Mouse (Mus musculus) cerebellum, adult 2 months (tissue): ENCODE measurements at regions not wholly inside any gene's neighbourhood (a gene's known extent, or its start where the extent isn't known, plus 50 kb on each side); places are given as distances from the start of the nearest gene placed in this dataset.

Experiments
- DNase-seq, 2 experiments: peaks; one replicate each; pipeline ENCODE4 v3.0.0; 2021
- H3K27ac ChIP-seq: fragments of 200-500 bp; 2 replicates; pipeline ENCODE4 v1.5.1; 2012; ENCODE audit warnings: low read length, control low read depth, inconsistent platforms; ENCODE audit not compliant: insufficient read depth
- H3K27me3 ChIP-seq: fragments of 200-500 bp; 2 replicates; pipeline ENCODE4 v1.6.1; 2012; ENCODE audit warnings: inconsistent platforms, mild to moderate bottlenecking, low read length, moderate library complexity; ENCODE audit not compliant: control insufficient read depth, insufficient read depth
- H3K4me1 ChIP-seq: fragments of 200-500 bp; 2 replicates; pipeline ENCODE4 v1.6.1; 2011; ENCODE audit warnings: low read length; ENCODE audit not compliant: control insufficient read depth, insufficient read depth
- H3K4me3 ChIP-seq: fragments of 200-500 bp; replicated peaks from 2 replicates; pipeline ENCODE3; 2011; ENCODE audit warnings: mild to moderate bottlenecking, low read depth, low read length, control low read depth; ENCODE audit not compliant: insufficient read depth
- CTCF ChIP-seq: fragments of 200-500 bp; IDR thresholded peaks from 2 replicates; pipeline ENCODE4 v1.5.1; 2011; ENCODE audit warnings: low read depth, mild to moderate bottlenecking, control low read depth, low read length, moderate library complexity, borderline replicate concordance; ENCODE audit not compliant: insufficient read depth
- POLR2A ChIP-seq: fragments of 200-500 bp; IDR thresholded peaks from 2 replicates; pipeline ENCODE4 v1.6.1; 2011; ENCODE audit warnings: low read length, control low read depth, borderline replicate concordance; ENCODE audit not compliant: insufficient read depth
- WGBS: fragments of 180-500 bp; shearing (Covaris S2); methylation state at CpG from one replicate; pipeline ENCODE4 v1.1.7; 2018; 5-methylcytosine and 5-hydroxymethylcytosine counted together

- 71% methylated on average over 6 of the region's 6 CpGs for WGBS
Observed at GRCm38 (mm10) chr5:75863358-75863757, 114.9 kb downstream of the Kdr start.

GRCm38 (mm10) chr5:75862630-75862991 is 115.6 kb downstream of the Kdr start:
- Histone ChIP-seq H3K4me3 (no peak overlapping the region), H3K4me1 (no peaks in the 10 kb centered on the region), H3K27ac (no peak overlapping the region), H3K27me3 (no peaks in the 10 kb centered on the region)
- TF ChIP-seq POLR2A (no peak), CTCF (peak; percentile 73)
- DNase-seq, result peak; percentile 34 to 35
- WGBS, result 15% methylated on average over 8 of the region's 8 CpGs

More at GRCm38 (mm10) chr5:75863358-75863757, 114.9 kb downstream of the Kdr start:
- H3K4me3 ChIP-seq, result no peak overlapping the region
- TF ChIP-seq POLR2A (no peak), CTCF (no peak)
- no peaks in the 10 kb centered on the region for H3K27me3 ChIP-seq
- no peaks in the 10 kb centered on the region for H3K4me1 ChIP-seq
- DNase-seq, result no peak
- H3K27ac ChIP-seq, result no peak overlapping the region

DNA sequence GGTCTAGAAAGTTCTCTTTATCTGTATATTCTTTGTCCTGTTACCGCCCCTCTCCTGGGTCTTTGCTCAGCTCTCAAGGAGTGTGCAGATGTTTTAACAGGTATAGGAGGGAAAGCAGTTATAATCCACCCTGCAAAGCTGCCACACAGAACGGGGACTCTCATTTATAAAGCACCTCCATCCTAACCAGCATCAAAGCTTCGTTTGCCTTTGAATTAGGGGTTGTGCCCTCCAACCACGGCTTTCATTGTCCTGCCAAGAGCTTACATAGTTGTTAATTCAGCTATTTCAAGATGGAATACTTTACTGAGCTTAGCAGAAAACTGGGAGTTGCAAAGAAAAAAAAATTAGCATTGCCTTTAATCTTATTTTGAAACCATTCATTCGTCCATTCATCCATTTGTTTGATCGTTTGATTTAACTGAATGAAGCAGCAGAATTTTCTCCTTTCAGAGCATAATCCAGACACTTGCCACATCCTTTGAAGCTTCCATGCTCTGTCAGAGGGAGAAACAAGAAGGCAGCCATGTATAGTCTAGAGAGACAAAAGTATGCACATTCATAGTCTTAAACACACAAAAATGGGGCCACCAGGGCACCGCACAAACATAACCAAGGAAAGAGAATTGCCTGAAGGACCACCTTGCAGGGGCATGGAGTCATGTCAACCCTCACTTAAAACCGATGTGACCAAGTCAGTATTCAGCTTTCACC is 116.2 kb downstream of the Kdr start:
- TF ChIP-seq POLR2A, result no peak
- no peak for TF ChIP-seq CTCF
- Histone ChIP-seq H3K27me3 (no peaks in the 10 kb centered on the region), H3K4me3 (no peak overlapping the region), H3K4me1 (no peaks in the 10 kb centered on the region), H3K27ac (no peak overlapping the region)
- 49% methylated on average over 8 of the region's 8 CpGs for WGBS
- no peak for DNase-seq

GRCm38 (mm10) chr5:75859316-75859836 is 118.9 kb downstream of the Kdr start:
- H3K4me3 ChIP-seq, result no peak overlapping the region
- TF ChIP-seq CTCF (no peak), POLR2A (no peak)
- no peaks in the 10 kb centered on the region for H3K27me3 ChIP-seq
- no peak overlapping the region for H3K27ac ChIP-seq
- DNase-seq, result no peak
- H3K4me1 ChIP-seq, result no peaks in the 10 kb centered on the region
- WGBS, result 91% methylated on average over 8 of the region's 8 CpGs

DNA sequence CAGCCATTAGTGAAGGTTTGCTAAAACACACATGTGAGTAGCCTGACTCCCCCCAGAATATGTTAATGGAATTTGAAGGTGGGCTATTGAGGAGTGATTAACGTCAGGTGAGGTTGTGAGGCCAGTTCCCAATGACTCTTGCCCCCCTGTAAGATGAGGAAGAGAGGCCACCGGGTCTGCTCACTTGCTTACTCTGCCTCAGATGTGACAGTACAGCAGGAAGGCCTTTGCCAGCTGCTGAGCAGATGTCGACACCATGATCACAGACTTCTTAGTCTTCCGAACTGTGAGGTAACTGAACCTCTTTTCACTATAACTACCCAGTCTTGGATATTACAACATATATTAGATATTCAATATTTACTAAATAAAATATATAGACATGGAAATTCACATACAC is 127.4 kb downstream of the Kdr start:
- no peak for DNase-seq
- Histone ChIP-seq H3K27me3 (no peaks in the 10 kb centered on the region), H3K4me1 (no peaks in the 10 kb centered on the region), H3K4me3 (no peak overlapping the region), H3K27ac (no peak overlapping the region)
- TF ChIP-seq CTCF (no peak), POLR2A (no peak)
- WGBS, result 86% methylated on average over 4 of the region's 4 CpGs

GRCm38 (mm10) chr5:75847966-75848365 is 130.3 kb downstream of the Kdr start:
- no peak for DNase-seq
- H3K4me3 ChIP-seq, result no peak overlapping the region
- H3K4me1 ChIP-seq, result no peaks in the 10 kb centered on the region
- no peaks in the 10 kb centered on the region for H3K27me3 ChIP-seq
- WGBS, result 86% methylated on average over 6 of the region's 6 CpGs
- no peak overlapping the region for H3K27ac ChIP-seq
- no peak for TF ChIP-seq POLR2A
- TF ChIP-seq CTCF, result no peak

DNA sequence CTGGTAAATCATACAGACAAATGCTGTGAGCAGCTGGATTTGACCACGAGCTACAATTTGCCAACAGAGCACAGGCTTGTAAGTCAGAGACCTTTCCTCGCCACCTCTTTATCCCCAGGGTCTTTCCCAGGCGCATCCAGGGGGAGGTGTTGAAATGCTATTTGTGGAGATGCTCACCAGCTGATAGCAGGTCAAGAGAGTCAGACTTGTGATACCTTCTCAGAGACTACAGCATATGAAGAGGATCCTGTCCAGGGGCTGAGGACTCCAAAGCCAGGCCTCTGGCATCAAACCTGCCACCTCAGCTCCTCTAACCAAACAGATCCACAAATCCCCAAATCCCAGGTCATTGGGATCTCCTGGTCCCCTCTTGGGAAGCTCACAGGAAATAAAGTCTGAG is 130.9 kb downstream of the Kdr start:
- no peaks in the 10 kb centered on the region for H3K27me3 ChIP-seq
- no peaks in the 10 kb centered on the region for H3K4me1 ChIP-seq
- H3K4me3 ChIP-seq, result no peak overlapping the region
- no peak for DNase-seq
- H3K27ac ChIP-seq, result no peak overlapping the region
- WGBS, result 81% methylated on average over 3 of the region's 3 CpGs
- TF ChIP-seq POLR2A (no peak), CTCF (no peak)

GRCm38 (mm10) chr5:75846016-75846415 is 132.2 kb downstream of the Kdr start:
- Histone ChIP-seq H3K4me3 (no peak overlapping the region), H3K4me1 (no peaks in the 10 kb centered on the region), H3K27ac (no peak overlapping the region), H3K27me3 (no peaks in the 10 kb centered on the region)
- WGBS, result 17% methylated on average over 3 of the region's 3 CpGs
- no peak for DNase-seq
- TF ChIP-seq CTCF (no peak), POLR2A (no peak)
